Mouse (Mus musculus) forelimb bud, embryonic 11.5 days (tissue): ENCODE measurements at regions not wholly inside any gene's neighbourhood (a gene's known extent, or its start where the extent isn't known, plus 50 kb on each side); places are given as distances from the start of the nearest gene placed in this dataset.

Experiments used
- DNase-seq: peaks from one replicate; pipeline ENCODE4 v3.0.0-alpha.2; 2012; ENCODE audit warnings: low read depth, low spot score

GRCm38 (mm10) chr1:138343451-138343850 is 69.9 kb downstream of the Atp6v1g3 start:
- no peak for DNase-seq

GRCm38 (mm10) chr1:138344920-138345319 is 71.4 kb downstream of the Atp6v1g3 start:
- peak; percentile 83 for DNase-seq

DNA sequence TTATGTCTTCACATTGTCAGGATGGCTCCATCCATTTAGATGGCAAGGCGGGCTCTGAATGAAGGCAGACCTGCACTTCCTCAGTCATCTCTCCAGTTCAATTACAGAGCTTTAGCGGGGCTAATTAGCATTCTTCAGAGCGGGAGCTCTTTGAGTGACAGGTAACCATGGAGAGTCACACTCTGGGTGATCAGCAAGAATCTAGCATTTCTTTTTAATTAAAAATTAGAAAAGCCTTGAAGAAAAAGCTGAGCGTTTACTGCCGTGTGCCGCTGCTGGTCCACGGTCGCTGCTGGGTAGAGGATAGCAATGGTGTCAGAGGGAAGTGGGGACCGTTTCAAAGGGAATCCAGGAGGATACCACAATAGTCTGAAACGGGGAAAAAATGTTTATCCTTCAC is 72.5 kb downstream of the Atp6v1g3 start:
- no peak for DNase-seq

DNA sequence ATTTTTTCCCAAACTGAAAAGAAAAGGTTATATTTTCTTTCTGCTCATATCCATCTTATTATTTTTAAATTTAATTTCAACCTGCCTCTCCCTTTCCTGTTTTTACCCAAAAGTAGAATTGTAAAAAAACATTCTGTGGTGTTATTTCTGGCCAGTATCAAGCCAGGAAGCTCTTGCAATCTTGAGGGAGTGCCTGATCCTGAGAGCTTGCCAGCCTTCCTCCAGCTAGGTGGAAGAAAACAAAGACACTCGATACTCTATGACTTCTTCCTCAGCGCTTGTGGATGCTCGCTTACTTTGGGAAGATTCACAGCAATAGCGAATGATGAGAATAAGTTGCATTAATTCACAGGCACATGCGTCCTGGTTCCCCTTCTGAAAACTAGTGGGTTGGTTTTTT is 73.4 kb downstream of the Atp6v1g3 start:
- no peak for DNase-seq

DNA sequence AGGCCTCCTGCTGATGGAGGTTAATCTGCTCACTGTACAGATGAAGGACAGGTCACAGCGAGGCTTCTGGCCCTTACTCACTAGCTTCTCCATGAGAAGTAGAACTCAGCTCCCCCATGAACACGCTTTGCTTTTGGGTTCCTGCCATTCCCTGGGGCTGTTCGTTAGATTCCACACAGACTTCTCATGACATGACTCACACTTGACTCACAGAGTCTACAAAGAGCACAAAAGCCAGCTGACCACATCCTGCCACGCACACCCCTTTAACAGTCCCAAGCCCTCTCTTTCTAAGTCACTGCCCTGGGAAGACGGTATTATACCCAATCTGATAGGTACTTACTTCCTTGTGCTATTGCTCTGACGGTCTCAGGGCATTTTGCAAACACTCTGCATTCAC is 74.9 kb downstream of the Atp6v1g3 start:
- DNase-seq: no peak

DNA sequence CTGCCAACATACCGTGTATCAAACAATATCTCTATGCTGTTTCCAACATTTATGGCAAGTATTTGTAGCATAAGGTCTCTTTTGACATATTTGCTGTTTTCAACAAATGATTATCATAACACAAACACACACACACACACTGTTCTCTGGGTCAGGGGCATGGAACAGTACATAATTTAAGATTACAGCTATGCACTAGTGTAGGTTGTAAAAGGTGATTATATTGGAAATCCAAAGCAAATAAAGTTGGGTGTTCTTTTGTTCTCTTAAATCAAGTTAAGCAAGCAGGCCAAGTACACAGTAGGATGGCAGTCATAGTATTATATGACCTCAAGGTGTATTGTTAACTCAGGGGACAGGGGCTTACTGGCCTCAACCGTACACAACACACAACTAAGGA is 75.6 kb downstream of the Atp6v1g3 start:
- no peak for DNase-seq

GRCm38 (mm10) chr1:138356407-138356806 is 82.9 kb downstream of the Atp6v1g3 start:
- DNase-seq: no peak

- DNase-seq: no peak
These were observed 89.3 kb downstream of the Atp6v1g3 start for GRCm38 (mm10) chr1:138362684-138363472.

DNA sequence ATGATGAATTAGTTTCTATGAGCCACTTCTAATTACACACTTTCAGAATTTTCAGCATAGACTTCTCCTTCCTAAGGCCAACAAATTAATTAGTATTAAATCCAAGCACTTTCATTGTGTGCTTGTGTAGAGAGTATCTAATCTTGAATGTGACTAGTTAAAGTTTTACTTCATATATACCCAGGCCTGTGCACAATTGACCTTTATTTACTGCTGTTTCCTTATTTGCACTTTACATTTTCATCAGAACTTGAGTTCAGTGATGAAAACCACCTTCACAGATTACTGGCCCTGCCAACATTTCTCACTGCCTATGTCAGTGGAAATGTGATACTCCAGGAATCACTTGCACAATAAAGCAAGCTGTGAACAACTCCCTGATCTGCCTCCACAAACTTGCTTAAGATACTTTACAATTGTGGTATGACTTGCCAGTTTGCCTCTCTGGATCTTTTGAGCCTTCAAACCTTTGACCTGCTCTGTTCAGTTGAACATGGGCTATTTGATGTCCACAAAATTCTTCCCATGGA is 96.5 kb downstream of the Atp6v1g3 start:
- DNase-seq: no peak

- DNase-seq: no peak
These were observed 97.9 kb downstream of the Atp6v1g3 start for GRCm38 (mm10) chr1:138371474-138371873.

- DNase-seq: no peak
These were observed 110.6 kb downstream of the Atp6v1g3 start for GRCm38 (mm10) chr1:138384146-138384545.

DNA sequence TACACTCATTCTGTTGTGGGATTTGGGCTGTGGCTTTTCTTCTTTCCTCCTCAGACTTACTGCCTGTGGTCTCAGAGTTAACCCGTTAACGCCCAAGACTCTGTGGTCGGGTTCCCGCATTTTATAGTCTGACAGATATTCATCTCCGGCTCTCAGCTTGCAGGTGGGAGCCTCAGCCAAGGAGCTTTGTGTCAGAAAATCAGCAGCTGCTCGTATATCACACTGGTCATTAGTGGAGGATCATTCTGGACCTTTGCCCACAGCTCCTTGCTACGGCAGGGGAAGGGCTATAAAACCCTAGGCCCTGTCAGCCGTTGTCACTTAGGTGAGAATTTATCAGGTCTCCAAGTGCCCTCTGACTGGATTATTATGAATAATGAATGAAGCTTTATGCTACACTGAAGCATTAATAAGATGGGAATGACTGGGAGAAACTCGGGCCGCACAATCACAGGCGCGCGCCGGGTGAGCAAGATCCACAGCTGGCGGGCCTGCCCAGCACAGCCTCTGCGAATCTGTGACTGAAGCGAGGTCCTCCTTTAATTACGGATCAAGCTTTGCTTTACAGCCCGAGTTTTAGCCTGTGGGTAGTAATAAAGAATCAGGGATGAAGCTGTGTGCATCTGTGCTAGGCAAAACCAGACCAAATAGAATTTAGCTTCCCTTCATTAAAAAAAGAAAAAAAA is 111.8 kb downstream of the Atp6v1g3 start:
- DNase-seq: peak; percentile 85

DNA sequence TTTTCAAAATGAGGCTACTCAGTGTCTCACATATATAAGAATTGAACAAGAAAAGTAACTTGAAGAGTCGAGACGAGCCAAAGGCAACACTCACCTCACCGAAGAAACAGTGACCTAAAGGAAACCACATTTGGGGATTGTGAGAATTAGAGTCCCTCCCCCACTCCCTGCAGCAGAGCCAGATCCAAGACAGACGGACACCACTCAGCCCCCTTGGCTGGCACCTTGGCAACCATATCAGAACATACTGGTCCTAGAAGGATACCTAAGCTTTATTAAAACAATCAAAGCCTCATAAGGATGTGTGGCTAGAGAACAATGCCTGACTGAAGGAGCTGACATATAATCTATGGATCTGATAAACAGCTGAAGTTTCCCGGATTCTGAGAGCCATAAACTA is 112.5 kb downstream of the Atp6v1g3 start:
- no peak for DNase-seq

GRCm38 (mm10) chr1:138388634-138389033 is 115.1 kb downstream of the Atp6v1g3 start:
- no peak for DNase-seq

- no peak for DNase-seq
These were observed 116.1 kb downstream of the Atp6v1g3 start for GRCm38 (mm10) chr1:138389676-138390075.

DNA sequence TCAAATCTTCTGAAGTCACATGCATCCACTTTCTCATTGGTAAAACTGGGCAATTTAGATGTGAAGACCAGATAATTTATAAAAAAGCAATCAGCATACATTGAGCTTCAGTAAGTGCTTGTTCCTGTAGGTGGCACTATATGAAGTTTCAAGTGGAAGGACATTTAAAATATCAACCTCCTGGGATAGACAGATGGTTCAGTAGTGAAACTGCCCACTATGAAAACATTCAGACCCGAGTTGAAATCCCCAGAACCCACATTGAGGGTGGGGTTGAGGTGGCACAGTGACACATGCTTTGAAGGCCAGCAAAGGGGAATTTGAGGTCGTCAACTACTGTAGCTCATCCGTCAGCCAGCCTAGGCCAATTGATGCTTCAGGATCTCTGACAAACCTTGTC is 145.1 kb downstream of the Atp6v1g3 start:
- no peak for DNase-seq

GRCm38 (mm10) chr1:138427416-138427815 is 153.9 kb downstream of the Atp6v1g3 start:
- no peak for DNase-seq
